Mouse (Mus musculus) brown adipose tissue, adult 24 weeks (tissue): ENCODE results near the gene Scube2. TPM values are rescaled to one million over a fixed set of nuclear protein-coding genes. Genes with fewer than 3 reads are reported as not detected.

Source experiments
- H3K27ac ChIP-seq: fragments of 200-500 bp; replicated peaks from 2 replicates; pipeline ENCODE4 v1.5.1; 2012; ENCODE audit warnings: low read depth, mild to moderate bottlenecking, low read length
- H3K4me1 ChIP-seq: fragments of 200-500 bp; 2 replicates; pipeline ENCODE4 v1.6.1; 2012; ENCODE audit warnings: low read length, mixed read lengths; ENCODE audit not compliant: control insufficient read depth, insufficient read depth, insufficient read length
- H3K4me3 ChIP-seq: fragments of 200-500 bp; 2 replicates; pipeline ENCODE4 v1.5.1; 2012; ENCODE audit warnings: low read depth, mild to moderate bottlenecking, low read length, moderate library complexity; ENCODE audit not compliant: insufficient read depth
- polyA plus RNA-seq: library from polyadenylated mRNA; stranded (reverse); fragments of >200 nt; gene quantifications from 2 replicates; pipeline ENCODE4 v1.2.4, GENCODE M21; 2012; ENCODE audit not compliant: missing spikeins, insufficient read depth, insufficient read length

The Scube2 gene
- polyA plus RNA-seq, result not detected in 2 replicates

DNA sequence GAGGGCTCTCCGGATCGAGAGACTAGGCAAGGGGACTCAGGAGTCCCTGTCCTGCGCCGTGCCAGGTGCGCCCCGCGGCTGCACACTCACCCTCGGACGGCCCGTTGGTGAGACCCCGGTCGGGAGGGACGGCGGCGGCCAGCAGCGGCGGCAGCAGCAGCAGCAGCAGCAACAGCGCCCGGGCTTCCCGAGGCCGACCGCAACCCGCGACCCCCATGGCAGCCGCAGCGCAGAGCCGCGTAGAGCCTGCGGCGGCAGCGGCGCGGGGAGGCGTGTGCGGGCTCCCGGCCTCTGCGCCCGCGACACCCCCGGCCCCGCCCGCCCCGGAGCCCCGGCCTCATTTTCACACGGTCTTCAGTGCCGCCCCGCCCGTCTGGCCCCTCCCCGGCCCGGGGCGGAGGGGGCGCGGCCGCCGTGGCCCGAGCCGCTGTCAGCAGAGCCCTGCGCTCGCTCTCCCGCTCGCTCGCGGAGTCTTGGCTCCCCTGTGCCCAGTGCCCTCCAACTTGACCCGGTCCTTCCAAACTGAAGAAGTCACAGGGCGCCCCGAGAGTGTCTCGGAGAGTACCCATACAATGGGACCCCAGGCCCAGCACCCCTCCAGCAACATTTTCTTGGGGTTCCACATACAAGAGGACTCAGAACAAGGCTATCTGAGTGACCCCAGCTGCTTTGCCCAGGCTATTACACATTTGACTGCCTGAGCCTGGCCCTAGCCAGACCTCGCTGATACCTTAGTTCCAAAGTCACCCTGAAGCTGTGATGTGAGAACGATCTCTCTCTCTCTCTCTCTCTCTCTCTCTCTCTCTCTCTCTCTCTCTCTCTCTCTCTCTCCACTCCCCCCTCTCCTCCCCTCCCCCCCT lies at the start of gene Scube2:
Gene Scube2 (minus strand): TSS at position 310 of the 860 bp plus-strand sequence.
- H3K4me3 ChIP-seq, result peak within 1 kb of the TSS; percentile 44
- H3K4me1 ChIP-seq, result no peaks in the 10 kb centered on the region; the same call in 1 of the 2 replicates
- no peak within 1 kb of the TSS for H3K27ac ChIP-seq

DNA sequence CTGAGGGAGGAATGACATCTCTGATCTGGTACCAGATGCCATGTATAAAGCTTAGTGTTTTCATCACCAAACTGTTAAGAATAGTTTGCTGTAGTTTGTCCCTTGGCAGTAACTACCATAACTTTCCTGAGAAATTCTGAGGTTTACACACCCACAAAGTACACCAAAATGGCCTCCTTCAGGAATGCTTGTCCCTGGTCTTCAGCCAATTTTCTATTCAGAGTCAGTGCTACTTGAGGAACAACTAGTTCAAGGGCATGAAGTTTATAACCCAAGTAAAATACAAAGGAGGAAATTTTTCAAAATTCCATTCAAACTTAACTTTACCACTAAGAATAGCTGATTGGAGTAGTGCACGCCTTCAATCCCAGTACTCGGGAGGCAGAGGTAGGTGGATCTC lies 40.7 kb upstream of the Scube2 start:
- H3K4me1 ChIP-seq, result no peaks in the 10 kb centered on the region
- H3K4me3 ChIP-seq, result no peak overlapping the region
- H3K27ac ChIP-seq, result no peak overlapping the region

DNA sequence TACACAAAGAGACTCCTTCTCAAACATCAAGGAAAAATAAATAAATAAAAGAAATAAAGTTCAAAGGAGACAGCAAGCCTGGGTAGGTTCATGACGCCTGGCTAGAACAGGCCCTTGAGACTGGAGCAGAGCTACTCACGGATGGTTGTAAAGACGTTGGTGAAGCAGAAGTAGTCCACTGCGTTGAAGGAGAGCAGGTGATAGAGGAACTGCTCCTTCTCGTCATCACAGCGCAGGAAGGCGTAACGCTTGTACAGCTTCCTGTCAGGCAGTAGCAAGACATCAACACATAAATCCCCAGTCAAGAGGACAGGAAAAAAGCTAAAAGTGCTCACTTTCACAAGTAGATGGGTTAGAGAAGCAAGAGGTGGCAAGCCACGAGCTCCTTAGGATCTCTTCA lies 35.4 kb upstream of the Scube2 start:
- H3K4me1 ChIP-seq, result no peaks in the 10 kb centered on the region
- H3K4me3 ChIP-seq, result no peak overlapping the region
- H3K27ac ChIP-seq, result no peak overlapping the region

DNA sequence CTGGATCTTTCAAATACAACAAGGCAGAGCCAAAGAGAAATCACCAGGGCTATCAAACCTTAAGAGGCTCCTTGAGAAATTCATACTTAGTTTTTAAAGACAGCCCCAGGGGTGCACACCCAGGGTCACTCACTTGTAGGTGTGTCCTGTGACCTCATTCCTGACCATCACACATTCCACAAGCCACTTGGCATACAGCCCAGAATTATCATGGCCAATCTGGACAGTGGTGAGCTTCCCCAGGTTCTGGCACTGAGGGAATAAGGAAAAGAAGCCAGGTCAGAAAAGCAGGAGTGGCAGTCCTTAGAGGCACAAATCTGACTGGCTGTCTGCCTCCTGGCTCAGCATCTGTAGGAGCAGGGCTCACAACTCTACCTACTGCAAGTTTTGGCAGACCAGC lies 33.4 kb upstream of the Scube2 start:
- Histone ChIP-seq H3K4me1 (no peaks in the 10 kb centered on the region), H3K27ac (no peak overlapping the region), H3K4me3 (no peak overlapping the region)

DNA sequence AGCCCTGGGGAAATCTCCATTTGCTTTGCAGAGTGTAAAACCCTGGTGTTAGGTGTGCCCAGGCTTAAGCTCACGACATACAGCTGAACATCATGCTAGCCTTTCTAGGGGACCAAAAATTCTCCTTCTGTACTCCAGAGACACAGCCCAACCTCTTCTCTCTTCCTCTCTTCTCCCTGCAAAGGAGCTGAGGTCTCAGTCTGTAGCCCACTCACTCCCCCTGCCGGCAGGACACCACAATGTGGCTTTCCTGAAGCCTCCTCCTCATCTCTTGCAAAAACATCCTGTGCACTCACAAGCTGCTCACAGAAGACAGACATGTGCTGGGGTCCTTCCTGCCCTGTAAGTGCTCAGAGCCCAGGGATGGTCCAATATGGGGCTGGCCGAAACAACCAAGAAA lies 27.1 kb upstream of the Scube2 start:
- H3K4me1 ChIP-seq, result no peaks in the 10 kb centered on the region
- no peak overlapping the region for H3K4me3 ChIP-seq

DNA sequence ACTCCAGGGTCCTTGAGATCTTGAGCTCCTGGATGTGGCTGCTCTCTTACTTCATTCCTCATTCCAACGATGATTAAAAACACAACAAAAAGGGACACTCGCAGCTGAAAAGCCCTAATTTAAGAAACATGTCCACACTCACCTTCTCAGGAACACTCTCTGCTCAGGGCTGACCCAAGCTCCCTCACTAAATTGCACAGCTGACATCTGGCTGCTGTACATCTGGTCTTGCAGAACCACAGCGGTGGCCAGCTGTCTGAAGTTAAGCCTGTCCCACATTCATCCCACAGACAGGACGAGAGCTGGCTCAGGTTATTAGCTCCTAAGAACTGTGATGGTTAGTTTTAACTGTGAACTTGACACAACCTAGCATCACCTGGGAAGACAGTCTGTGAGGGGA lies 26.3 kb upstream of the Scube2 start:
- Histone ChIP-seq H3K4me1 (no peaks in the 10 kb centered on the region), H3K27ac (no peak overlapping the region), H3K4me3 (no peak overlapping the region)

More for the DNA sequence above, 27.1 kb upstream of the Scube2 start:
- no peak overlapping the region for H3K27ac ChIP-seq

DNA sequence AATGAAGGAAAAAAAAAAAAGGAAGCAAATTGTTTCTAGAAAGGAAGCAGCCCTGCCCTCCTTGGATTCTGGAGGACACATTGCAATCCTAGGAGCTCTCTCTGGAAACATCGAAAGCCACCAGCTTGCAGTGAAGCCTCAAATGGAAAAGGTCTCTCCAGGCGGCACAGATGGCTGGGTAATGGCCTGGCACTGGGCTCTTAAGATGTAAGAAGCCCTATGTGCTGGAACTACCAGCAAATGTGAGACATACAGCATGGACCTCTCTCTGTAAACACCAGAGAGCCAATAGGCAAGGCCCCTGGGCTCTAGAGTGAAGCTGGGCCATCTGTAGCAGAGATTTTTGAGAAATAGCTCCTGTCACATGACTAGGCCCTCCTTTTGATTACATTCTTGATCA lies 24.8 kb upstream of the Scube2 start:
- Histone ChIP-seq H3K27ac (no peak overlapping the region), H3K4me3 (no peak overlapping the region), H3K4me1 (no peaks in the 10 kb centered on the region)

DNA sequence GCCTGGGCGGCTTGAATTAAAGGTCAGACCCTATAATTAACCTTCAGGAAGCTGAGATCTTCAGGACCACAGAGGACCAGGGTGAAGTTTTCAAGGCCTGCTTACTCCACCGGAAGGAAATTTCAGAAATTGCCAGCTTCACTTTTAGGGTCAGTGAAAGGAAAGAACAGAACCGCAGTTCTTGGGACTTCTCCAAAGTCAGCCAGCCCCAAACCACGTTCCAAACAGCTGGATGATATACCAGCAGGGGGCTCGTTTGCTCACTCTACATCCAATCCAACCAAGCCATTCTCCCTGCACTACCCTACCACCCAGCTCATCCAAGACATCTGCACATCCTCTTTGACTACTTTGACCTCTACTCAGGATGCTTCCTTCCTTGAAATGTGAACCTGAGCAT lies 23.8 kb upstream of the Scube2 start:
- no peaks in the 10 kb centered on the region for H3K4me1 ChIP-seq
- no peak overlapping the region for H3K27ac ChIP-seq
- no peak overlapping the region for H3K4me3 ChIP-seq

DNA sequence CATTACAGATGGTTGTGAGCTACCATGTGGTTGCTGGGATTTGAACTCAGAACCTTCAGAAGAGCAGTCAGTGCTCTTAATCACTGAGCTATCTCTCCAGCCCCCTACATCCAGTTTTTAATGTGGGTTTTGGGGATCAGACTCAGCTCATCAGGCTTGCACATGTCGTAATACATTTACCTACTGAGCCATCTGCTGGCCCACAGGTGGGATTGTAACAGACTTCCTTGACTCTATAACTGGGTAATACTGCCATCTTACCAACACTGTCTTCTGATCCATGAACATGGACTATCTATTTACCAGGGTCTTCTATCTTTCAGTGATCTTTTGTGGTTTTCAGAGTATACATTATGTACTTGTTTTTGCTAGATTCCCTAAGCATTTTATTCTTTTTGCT lies 20.8 kb upstream of the Scube2 start:
- Histone ChIP-seq H3K4me1 (no peaks in the 10 kb centered on the region), H3K27ac (no peak overlapping the region), H3K4me3 (no peak overlapping the region)

DNA sequence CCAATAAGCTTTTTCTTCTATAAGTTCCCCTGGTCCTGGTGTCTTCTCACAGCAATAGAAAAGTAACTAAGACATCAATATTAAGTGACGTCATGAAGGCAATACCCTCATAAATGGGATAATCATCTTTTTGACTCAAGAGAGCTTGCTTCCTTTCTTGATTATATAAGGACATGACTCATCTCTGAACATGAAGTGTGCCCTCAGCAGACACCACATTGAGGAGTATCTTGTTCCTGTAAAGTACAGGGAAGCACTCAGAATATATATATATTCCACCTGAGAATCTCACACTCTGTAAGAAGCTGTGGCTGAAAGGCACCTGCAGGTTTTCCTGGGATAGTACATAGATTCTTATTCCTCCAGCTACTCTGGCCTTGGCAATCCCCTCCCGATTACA lies 17.1 kb upstream of the Scube2 start:
- Histone ChIP-seq H3K27ac (no peak overlapping the region), H3K4me1 (0 out of 2 replicates have a peak, but pooled peaks cover 4% of the 10 kb centered on the region), H3K4me3 (no peak overlapping the region)

DNA sequence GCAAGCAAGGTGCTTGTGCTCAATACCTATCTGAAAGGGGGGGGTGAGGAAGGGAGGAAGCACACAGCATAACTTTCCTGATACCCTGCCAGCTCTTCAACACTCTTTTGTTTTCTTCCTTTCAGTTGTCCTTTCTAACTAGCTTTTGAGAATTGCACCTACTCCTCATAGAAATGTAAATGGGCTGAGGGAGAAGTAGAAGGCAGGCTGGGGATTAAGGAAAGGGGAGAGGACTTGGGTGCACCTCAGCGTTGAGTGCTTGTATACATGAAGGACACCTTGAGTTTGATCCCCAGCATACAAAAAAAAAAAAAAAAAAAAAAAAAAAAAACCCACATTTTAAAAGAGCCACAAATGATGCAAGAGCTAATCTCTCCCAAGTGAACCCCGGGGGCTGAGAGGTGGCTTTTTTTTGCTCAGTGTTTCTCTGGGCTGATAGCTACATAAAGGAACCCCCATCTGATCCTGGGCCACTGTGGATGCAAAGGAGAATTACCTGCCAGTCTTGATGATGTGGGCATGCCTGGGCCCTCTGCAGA lies 16.2 kb upstream of the Scube2 start:
- Histone ChIP-seq H3K4me1 (0 out of 2 replicates have a peak, but pooled peaks cover 4% of the 10 kb centered on the region), H3K4me3 (no peak overlapping the region), H3K27ac (no peak overlapping the region)

DNA sequence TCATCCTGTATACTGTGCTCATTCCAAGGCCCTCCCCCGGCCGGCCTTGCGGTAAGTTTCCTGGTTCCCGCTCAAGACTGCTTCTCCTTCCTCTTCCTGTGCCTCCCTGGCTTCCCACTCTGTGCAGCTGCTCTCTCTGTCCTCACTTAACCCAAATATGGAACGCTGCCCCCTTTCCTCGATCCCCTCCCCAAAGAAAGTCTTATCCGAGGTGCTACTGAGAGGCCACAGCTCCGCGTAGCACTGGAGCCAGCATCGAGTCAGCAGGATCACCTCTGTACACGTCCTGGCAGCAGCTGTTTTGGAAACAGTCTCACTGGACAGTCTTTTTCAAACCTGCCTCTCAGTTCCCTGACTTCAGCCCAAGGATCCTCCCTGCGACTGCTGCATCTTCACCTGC lies 13.7 kb upstream of the Scube2 start:
- H3K27ac ChIP-seq, result no peak overlapping the region
- 0 out of 2 replicates have a peak, but pooled peaks cover 4% of the 10 kb centered on the region for H3K4me1 ChIP-seq
- peak overlapping the region; percentile 24; the same call in 1 of the 2 replicates for H3K4me3 ChIP-seq

DNA sequence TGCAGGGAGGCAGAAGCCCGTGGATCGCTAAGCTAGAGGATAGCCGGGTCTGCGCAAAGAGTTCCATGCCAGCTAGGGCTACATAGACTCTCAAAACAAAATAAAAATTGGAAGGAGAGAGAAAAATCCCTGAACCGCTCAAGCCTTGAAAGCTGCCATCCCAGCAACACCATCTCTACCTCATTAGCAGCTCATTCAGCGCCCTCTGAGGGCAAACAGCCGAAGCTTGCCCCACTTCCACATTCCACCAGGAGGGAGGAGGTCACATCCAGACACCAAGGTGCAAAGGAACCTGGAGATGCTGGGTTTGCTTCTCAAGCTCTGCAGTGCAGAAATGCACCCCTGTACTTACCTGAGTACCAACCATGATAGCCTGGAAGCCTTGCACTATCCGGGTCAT lies 10.6 kb upstream of the Scube2 start:
- no peak overlapping the region for H3K27ac ChIP-seq
- H3K4me1 ChIP-seq, result 0 out of 2 replicates have a peak, but pooled peaks cover 4% of the 10 kb centered on the region
- H3K4me3 ChIP-seq, result no peak overlapping the region

DNA sequence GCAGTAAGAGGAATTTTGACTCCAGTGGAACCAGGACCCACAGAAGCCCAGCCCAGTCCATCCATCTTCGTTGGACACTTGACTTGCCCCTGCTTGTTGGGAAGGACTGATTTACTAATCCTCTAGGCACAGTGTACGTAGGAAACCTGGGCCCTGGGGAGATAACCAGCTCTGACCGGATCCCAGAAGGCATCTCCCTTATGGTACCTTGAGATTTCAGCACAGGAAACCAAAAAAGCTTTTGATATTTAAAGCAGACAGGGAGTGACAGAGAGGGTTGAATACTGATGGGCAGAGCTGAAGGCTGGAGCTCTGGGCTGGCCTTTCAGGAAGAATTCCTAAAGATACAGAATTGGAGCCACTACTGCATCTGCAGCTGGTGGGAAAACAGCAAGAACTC lies 10.1 kb upstream of the Scube2 start:
- H3K4me3 ChIP-seq, result no peak overlapping the region
- H3K27ac ChIP-seq, result no peak overlapping the region
- H3K4me1 ChIP-seq, result 0 out of 2 replicates have a peak, but pooled peaks cover 4% of the 10 kb centered on the region

DNA sequence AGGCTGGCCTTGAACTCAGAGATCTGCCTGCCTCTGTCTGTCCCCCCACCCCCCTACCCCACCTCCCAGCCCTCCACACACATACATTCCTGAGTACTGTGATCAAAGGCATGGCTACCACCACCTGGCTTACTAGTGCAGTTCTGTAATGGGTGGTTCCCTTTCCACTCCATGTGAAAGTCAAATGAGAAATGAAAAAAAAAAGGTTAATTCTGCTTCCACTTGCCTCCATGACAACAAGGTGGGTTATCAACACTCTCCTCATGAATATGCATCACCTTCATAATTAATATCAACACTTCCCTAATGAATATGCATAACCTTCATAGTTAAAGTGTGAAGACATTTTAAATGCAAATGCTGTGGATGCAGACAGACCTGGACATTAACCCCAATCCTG lies 9.6 kb upstream of the Scube2 start:
- no peak overlapping the region for H3K27ac ChIP-seq
- H3K4me3 ChIP-seq, result no peak overlapping the region
- 0 out of 2 replicates have a peak, but pooled peaks cover 4% of the 10 kb centered on the region for H3K4me1 ChIP-seq

DNA sequence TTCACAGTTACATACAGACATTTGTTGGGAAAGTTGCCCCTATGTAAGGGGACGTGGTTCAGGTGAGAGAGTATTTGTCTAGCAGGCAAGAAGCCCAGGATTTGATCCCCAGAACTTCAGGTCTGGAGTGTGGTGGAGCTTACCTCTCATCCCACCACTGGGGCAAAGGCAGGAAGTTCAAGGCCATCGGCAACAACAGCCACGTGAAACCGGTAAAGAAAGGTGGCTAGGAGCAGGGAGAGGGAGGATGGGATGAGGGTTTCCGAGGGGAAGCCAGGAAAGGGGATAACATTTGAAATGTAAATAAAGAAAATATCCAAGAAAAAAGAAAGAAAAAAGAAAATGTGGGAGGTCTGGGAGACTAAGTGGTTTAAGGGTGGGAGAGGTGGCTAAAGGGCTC lies 7.7 kb upstream of the Scube2 start:
- Histone ChIP-seq H3K4me3 (no peak overlapping the region), H3K27ac (no peak overlapping the region), H3K4me1 (no peaks in the 10 kb centered on the region)
